Mouse (Mus musculus) c-Kit-negative CD71-positive TER-119-positive erythroid progenitor cells, embryonic 14.5 days (primary cell): ENCODE measurements around the gene Dtl.
"Not testable (repeated sequence)": the region's sequence is repeated elsewhere in the genome, so short reads cannot be mapped to it uniquely, and the experiment has no call there.

Source experiments
- DNase-seq: peaks from one replicate; pipeline ENCODE4 v3.0.0-alpha.2; 2013; ENCODE audit warnings: low read depth, low spot score

The Dtl gene

DNA sequence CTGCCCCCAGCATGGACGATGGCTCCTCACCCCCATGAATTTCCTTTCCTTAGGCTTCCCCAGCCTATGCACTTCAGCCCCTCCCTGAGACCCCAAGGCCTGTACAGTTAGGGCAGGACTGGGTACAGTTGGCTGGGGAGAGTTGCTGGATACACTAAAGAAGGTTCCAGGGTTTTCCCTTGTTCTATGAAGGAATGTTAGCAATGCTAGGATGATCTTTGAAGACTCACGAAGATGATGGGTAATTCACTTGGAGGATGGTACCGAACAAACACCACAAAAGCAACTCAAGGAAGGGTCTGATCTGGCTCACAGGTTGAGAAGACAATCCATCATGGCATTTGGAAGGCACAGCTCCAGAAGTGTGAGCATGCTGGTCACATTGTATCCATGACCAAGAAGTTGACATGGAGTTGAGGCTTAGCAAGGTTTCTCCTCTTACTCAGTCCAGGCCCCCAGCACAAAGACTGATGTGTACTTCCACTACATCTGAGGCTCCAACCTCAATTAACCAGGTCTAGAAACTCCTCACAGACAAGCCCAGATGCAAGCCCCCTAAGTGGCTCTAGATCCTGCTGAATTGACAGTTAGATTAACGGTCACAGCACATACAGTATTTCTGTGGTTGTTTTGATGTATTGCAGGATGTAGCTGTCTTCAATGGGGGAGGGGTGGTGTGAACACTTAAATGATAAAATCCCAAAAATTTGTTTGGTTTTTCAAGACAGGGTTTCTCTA, 55.8 kb downstream of the Dtl start:
- no peak for DNase-seq

DNA sequence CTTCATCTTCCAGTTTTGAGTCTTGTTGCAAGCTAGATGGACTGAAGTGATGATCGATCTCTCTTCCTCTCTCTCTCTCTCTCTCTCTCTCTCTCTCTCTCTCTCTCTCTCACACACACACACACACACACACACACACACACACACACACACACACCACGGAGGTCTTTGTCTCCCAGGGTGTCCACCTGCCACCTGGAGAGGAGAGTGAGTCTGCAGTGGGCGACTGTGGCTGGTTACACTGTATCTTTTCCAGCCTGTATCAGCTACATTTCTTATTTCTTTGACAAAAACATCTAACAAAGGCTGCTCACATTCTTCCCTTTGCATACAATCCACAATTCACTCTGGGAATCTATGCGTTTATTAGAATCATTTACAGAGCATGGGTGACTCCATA, 56.4 kb downstream of the Dtl start:
- no peak for DNase-seq

DNA sequence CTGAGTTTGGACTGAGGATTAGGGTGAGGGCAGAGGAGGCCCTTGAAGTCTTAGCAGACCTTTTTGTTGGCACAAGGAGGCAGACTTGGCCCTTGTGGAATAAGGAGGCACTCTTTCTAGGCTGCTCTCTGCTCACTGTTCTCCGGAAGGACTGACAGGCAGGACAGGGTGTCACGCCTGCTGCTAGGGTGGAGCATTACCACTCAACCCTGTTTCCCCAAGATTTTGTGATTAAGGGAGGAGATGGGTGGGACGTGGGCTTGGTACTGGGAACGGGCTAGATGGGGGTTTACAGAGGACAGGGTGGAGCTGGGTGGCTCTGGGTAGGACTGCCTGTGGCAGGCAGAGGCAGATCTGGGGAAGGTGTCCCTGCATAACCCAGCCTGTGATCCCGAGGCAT, 57.4 kb downstream of the Dtl start:
- DNase-seq = no peak

DNA sequence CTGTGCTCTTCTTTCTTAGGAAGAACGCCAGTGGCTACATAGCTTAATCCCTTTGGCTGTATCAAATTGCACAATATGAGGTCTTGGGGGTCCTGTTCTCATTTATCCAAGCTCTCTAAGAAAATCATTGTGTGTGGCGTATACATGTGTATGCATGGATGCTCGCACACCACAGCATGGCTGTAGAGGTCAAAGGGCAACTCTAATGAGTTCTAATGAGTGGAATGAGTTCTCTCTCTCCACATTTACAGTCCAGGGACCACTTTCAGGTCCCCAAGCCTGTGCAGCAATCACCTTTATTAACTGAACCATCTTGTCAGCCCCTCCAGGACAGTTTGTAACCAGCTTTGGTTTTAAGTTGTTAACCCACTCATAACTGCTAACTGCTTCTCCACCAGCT, 58.3 kb downstream of the Dtl start:
- no peak for DNase-seq

DNA sequence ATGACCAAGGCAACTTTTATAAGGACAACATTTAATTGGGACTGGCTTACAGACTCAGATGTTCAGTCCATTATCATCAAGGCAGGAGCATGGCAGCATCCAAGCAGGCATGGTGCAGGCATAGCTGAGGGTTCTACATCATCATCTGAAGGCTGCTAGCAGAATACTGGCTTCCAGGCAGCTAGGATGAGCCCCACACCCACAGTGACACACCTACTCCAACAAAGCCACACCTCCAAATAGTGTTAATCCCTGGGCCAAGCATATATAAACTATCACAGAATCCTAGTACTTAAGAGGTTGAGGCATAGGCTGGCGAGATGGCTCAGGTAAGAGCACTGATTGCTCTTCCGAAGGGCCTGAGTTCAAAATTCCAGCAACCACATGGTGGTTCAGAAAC, 59.0 kb downstream of the Dtl start:
- DNase-seq = not testable (repeated sequence)

DNA sequence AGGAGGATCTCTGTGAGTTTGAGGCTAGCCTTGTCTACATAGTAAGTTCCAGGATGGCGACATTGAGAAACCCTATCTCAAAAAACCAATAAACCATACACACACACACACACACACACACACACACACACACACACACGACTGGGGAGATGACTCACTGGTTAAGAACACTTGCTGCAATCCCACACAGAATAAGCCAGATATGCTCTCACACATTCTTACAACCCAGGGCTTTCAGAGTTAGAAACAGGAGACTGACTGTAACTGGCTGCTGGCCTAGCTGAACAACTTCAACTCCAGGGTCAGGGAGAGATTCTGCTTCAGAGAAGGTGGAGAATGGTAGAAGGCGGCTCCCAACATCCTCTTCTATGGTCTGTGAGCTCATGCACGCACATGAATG, 62.1 kb downstream of the Dtl start:
- DNase-seq = no peak

DNA sequence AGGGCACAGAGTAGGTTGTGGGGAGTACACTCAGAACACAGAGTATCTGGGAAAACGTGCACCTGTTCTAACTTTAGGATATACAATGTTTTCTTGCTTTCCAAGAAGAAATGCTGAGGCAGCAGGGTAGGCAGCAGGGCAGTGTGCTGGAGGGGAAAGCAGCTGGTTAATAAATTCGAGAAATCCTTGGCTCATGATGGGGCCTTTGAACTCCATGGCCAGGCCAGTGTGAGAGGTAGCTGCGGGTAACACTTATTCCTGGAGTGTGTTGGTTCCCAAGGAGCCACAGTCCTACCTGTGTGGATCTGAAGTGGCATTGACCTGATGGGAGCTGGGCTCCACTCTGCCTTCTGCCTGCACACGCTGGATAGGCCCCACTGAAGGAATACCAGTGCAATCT, 63.0 kb downstream of the Dtl start:
- DNase-seq = no peak

DNA sequence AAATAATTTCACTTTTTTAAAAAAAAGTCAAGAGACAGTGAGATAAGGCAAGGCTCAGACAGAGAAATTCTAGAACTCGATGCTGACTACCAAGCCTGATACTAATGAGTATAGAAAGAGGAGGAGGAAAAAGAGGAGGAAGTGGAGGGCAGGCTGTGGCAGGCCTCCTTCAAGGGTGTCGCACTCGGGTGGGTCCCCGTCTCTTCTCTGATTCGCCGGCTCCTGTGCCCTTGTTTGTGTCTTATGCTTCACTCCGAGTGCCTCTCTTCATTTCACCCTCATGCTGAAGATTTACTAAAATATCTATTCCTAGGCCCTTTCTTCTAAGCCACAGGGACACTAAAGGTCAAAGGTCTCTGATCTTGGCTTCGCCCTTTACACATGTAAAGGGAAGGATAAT, 63.8 kb downstream of the Dtl start:
- no peak for DNase-seq

DNA sequence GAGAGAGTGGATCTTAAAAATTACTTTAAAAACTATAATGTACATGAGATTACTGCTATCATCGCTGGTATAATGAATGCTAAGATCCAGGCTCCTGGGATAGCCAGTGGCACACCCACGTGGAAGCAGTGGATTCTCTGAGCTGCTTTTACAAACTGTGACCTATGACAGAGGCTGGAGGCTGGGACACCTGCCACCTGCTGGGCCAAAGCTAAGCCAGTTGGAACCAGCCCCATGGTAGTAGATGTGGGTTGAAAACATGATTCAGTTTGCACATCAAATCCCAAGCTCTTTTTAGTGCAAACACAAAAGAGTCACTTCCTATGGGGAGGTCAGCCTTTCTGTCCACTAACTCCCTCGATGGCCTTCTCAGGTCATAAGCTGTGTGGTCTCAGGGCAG, 65.5 kb downstream of the Dtl start:
- no peak for DNase-seq

DNA sequence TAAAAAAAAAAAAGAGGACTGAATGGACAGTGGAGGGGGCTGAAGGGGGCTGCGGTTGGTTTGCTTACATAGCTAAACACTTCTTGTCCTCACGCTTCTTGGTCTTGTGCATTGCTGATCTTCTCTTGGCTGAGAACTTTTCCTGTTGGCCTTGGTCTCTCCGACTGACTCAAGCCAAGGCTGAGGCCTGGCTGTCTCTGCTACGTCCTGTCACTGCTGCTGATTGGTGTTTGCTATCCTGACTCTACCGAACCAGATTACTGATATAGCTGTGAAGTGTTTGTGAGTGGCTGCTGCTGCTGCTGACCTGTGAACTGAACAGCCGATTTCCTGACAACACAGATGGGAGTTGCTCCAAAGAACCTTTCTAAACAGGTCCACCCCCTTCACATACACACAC, 66.2 kb downstream of the Dtl start:
- no peak for DNase-seq

DNA sequence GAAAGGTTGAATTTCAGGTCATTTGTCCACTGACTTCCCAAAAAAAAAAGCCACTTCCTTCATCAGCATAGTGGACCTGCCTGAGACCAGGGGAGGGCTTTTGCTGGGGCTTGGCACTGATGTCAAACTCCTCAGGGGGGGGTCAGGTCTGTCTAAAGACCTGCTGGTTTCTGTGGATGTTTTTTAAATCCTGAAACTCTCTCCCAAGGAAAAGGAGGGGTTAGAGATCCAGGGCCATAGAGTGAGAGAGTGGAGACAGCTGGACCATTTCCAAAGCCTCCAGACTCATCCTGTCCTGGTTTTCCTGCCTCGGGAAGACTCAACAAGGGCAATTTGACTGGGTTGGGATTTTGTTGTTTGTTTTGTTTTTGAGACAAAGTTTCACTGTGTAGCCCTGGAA, 68.6 kb downstream of the Dtl start:
- no peak for DNase-seq

DNA sequence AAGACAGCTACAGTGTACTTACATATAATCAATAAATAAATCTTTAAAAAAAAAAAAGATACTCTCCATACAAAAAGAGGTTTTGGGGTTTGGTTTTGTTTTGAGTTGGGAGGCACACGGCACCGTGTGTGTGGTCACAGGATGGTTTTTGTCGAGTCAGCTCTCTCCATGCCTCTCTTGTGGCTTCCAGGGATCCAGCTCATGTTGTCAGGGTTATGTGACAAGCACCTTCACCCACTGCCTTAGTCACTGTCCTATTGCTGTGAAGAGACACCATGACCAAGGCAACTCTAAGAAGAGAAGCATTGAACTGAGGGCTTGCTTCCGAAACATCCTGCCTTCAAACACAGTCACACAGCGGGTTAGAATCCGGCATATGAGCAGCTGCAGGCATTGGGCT, 75.7 kb downstream of the Dtl start:
- DNase-seq = no peak

DNA sequence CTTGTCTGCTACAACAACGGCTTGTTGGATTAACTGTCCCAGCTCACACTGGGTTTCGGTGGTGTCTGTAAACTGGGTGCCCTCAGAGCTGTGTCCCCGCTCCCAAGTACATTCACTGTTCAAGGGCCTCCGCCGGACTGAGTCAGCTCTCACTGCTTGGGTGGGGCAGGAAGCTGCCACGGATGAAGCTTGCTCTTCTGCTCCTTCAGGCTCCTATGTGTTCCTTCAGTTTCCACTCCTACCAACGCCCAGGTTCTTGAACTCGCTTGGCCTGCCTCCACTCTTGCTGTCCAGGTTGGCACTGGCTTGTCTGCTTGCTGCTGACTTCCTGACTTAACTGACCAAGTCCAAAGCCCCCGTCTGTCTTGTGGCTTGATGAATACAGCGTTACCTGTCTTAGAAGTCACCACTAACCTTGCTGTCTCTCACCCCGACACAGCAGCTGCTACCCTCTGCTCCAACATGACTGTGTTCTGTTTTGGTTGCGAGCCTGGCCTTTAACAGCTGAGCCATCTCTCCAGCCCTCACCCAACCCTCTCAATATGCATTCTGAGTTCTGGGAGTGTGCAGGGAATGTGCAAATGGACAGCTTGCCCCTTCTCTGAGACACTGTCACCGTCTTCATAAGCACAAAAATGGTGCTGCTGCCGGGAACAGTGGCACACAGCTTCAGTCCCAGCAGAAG, 76.9 kb downstream of the Dtl start:
- no peak for DNase-seq

DNA sequence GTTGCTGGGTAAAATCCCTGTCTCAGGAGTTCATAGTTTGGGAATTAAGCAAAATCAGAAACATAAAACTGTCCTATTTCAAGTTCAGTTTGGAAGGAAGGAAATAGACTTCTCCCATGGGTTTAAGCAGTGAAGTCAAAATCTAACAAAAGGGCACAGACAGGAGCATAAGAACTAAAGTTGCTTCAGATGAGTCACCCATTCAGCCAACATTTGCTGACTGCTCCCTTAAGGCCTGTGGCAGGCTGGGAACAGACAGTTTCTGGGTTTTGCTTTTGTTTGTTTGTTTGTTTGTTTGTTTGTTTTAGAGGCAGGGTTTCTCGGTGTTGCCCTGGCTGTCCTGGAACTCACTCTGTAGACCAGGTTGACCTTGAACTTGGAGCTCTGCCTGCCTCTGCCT, 78.7 kb downstream of the Dtl start:
- DNase-seq = no peak

DNA sequence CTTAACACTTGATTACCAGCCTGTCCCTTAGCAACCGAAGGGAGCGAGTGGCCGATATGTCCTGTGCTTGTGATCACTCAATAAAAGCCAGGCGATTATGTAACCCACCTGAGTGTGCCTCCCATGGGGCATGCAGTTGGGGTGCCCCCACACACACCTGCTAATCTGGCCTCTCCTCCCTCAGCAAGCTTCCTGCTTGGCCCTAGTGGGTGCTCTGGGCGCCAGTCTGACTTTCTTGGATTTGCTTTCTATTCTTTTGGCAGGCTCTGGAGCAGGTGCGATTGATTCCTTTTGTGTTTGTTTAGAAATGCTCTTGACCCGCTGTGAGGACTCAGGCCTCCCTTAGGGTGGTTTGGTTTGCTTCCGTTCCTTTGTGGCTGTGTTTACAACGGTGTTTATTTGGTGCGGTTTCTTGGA, 80.3 kb downstream of the Dtl start:
- no peak for DNase-seq

DNA sequence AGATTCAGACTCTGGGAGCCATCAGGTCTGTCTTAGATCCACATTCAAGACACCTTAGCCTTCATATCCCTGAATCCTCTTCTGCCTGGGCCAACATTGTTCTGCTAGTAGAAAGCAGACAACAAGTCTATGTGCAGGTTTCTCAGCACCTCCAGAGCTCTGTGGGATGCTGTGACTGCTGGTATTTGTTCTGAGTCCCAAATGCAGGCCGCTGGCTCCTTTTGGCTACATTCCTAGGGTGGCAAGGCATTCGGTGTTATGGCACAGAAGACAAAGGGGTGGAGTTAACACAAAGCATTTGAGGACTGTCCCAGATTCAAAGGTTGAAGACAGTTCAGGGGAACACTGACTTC, 81.1 kb downstream of the Dtl start:
- DNase-seq = no peak

DNA sequence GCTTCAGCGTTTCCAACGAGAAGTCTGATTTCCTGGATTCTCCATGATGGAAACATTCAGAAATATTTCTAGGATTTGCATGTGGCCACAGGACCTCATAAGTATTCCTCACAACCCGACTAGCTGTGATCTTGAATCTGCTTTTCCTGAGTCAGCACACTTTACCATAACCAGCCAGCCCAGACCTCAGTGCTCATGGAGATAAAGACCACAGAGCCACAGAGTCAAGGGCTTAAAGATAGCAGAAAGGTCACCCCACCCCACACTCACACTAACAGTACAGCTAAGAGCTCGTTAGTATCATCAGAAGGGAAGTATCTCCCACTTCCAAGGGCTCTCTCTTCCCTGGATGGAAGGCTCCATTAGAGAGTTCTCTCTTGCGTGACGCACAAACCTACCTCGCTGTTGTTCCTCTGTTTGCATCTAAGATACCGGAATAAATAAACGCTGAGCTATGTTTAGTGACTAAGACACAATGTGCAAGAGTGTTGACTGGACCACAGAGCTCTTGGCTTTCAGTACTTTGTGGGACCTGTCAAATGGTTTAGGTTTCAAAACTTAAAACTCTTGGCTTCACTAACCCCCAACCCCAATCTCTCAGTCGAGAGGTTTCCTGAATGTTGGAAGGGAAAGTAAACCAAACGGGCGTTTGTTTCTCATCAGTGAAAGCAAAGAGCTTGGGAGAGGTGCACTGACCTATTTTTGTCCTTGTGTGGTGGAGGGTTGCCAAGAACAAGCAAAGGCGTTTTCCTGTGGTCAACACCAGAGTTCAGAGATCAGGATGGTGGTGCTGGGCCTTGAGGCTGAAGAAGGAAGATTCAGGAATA, 81.7 kb downstream of the Dtl start:
- no peak for DNase-seq

DNA sequence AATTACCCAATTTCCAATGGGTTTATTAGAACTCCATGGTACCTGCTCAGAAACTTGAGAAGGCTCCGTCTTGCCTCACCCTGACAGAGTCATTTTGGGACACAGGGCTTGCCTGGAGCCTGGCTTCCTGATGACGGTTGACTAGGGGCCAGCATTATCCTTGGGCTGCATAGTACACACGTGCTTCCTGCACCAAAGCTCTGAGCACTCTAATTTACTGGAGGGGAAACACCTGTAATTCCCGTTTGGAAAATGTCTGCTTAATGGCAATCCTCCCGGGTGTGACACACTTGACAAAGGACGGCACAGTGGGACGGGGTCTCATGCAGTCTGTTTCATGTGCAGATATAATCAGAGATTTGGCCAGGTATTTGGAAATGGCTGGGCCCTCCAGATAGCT, 84.9 kb downstream of the Dtl start:
- DNase-seq = no peak
